8 mouse cellular contexts compared by ENCODE assay signal in the genomic region with DNA sequence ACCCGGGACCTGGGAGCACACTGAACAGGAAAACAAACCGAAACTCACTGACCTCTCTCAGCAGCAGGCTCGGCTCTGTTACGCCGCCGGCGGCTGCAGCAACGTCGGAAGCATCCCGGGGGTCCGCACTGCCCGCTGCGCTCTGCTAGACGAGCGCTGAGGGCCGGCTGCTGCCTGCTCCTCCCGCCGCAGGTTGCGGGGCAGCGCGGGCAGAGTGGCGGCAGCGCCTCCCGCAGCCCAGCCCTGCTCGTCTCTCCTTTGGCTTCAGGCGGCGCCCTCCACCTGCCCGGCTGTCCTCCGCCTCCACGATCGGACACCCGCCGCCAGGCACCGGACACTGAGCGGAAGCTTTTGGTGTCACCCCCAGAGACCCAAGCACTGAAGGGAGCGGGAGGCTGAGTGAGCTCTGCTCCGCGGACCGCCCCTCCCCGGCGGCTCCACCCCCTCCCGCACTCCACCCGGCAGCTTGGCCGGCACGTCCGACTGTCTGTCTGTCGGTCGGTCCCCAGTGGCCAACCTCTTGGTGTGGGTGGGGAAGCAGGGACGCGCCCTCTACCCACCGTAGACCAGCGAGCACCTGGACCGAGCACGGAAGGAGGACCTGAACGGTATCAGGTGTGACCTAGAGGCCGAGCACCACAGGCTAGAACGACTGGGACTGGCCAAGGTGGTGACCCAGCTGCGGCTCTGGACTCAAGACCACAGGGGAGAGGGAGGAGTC. TPM values are rescaled to one million over a fixed set of nuclear protein-coding genes. Genes with fewer than 3 reads are reported as not detected.
DNase-seq lines count a peak whose midpoint lies in the region; ATAC-seq and TF ChIP-seq lines count a peak whose summit lies in the region.

Gene Rnf152, minus strand, starts transcription at position 420 of the 721 bp plus-strand sequence.

- no peaks in the 10 kb centered on the region for H3K36me3 ChIP-seq in embryonic facial prominence, embryonic 13.5 days
- no peaks in the 10 kb centered on the region for H3K36me3 ChIP-seq in heart, embryonic 10.5 days
- no peaks in the 10 kb centered on the region for H3K36me3 ChIP-seq in liver, embryonic 11.5 days (ENCODE audit: control insufficient read depth, insufficient read depth, low read length)
- no peaks in the 10 kb centered on the region for H3K36me3 ChIP-seq in midbrain, postnatal 0 days (ENCODE audit: insufficient read depth, low read length)
- no peaks in the 10 kb centered on the region for H3K36me3 ChIP-seq in stomach, embryonic 15.5 days

- H3K27me3 ChIP-seq in embryonic facial prominence, embryonic 13.5 days: peaks cover 23% of the 10 kb centered on the region
- peaks cover 19% of the 10 kb centered on the region; the same call in 1 of the 2 replicates for H3K27me3 ChIP-seq in heart, embryonic 10.5 days (ENCODE audit: insufficient read depth, poor library complexity, severe bottlenecking)
- peaks cover 24% of the 10 kb centered on the region for H3K27me3 ChIP-seq in liver, embryonic 11.5 days (replicated peaks; ENCODE audit: control insufficient read depth, insufficient read depth, low read length)
- H3K27me3 ChIP-seq in midbrain, postnatal 0 days (ENCODE audit: insufficient read depth, low read length): no peaks in the 10 kb centered on the region
- H3K27me3 ChIP-seq in stomach, embryonic 15.5 days (replicated peaks): no peaks in the 10 kb centered on the region

- WGBS in embryonic facial prominence, embryonic 13.5 days: under 1% methylated on average over 56 of the region's 58 CpGs
- under 1% methylated on average over 52 of the region's 58 CpGs for WGBS in heart, embryonic 10.5 days
- 1% methylated on average over 56 of the region's 58 CpGs for WGBS in liver, embryonic 11.5 days
- under 1% methylated on average over 54 of the region's 58 CpGs for WGBS in midbrain, postnatal 0 days
- WGBS in stomach, embryonic 15.5 days: under 1% methylated on average over 57 of the region's 58 CpGs

- peak within 1 kb of the TSS; percentile 94 for H3K4me2 ChIP-seq in embryonic facial prominence, embryonic 13.5 days
- H3K4me2 ChIP-seq in liver, embryonic 11.5 days: peak within 1 kb of the TSS; percentile 89
- peak within 1 kb of the TSS; percentile 84 for H3K4me2 ChIP-seq in midbrain, postnatal 0 days (ENCODE audit: low read depth, low read length, poor library complexity, severe bottlenecking)
- H3K4me2 ChIP-seq in stomach, embryonic 15.5 days: peak within 1 kb of the TSS; percentile 88

- peak within 1 kb of the TSS; percentile 74 for H3K4me3 ChIP-seq in embryonic facial prominence, embryonic 13.5 days
- peak within 1 kb of the TSS; percentile 75 for H3K4me3 ChIP-seq in heart, embryonic 10.5 days
- H3K4me3 ChIP-seq in liver, embryonic 11.5 days (ENCODE audit: low read depth, low read length): peak within 1 kb of the TSS; percentile 56
- H3K4me3 ChIP-seq in midbrain, postnatal 0 days (ENCODE audit: low read depth, low read length): peak within 1 kb of the TSS; percentile 87
- H3K4me3 ChIP-seq in stomach, embryonic 15.5 days (replicated peaks): peak within 1 kb of the TSS; percentile 71

- ATAC-seq in embryonic facial prominence, embryonic 13.5 days (ENCODE audit: insufficient number of reproducible peaks, insufficient read depth, low FRiP score, low TSS enrichment, low read depth): peak; percentile 71; the same call in 1 of the 2 replicates
- peak; percentile 77 for ATAC-seq in liver, embryonic 11.5 days (replicated peaks; ENCODE audit: low FRiP score)
- ATAC-seq in midbrain, postnatal 0 days (ENCODE audit: low FRiP score): peak; percentile 74
- ATAC-seq in stomach, embryonic 15.5 days (ENCODE audit: insufficient read depth, low FRiP score, low read depth): peak; percentile 67

- peak within 1 kb of the TSS; percentile 76 for H3K9ac ChIP-seq in embryonic facial prominence, embryonic 13.5 days
- peak within 1 kb of the TSS; percentile 2; the same call in 1 of the 2 replicates for H3K9ac ChIP-seq in liver, embryonic 11.5 days (ENCODE audit: low read depth, low read length)
- peak within 1 kb of the TSS; percentile 81 for H3K9ac ChIP-seq in midbrain, postnatal 0 days (replicated peaks; ENCODE audit: low read length, poor library complexity, severe bottlenecking)
- H3K9ac ChIP-seq in stomach, embryonic 15.5 days: peak within 1 kb of the TSS; percentile 59

- no peaks in the 10 kb centered on the region for H3K9me3 ChIP-seq in embryonic facial prominence, embryonic 13.5 days
- no peaks in the 10 kb centered on the region for H3K9me3 ChIP-seq in heart, embryonic 10.5 days
- no peaks in the 10 kb centered on the region for H3K9me3 ChIP-seq in liver, embryonic 11.5 days (ENCODE audit: control insufficient read depth, low read length)
- no peaks in the 10 kb centered on the region for H3K9me3 ChIP-seq in midbrain, postnatal 0 days (ENCODE audit: low read length)
- H3K9me3 ChIP-seq in stomach, embryonic 15.5 days: no peaks in the 10 kb centered on the region

- peaks cover 11% of the 10 kb centered on the region; the same call in 1 of the 2 replicates for H3K4me1 ChIP-seq in embryonic facial prominence, embryonic 13.5 days
- peaks cover 8% of the 10 kb centered on the region; the same call in 1 of the 2 replicates for H3K4me1 ChIP-seq in heart, embryonic 10.5 days
- no peaks in the 10 kb centered on the region for H3K4me1 ChIP-seq in liver, embryonic 11.5 days (replicated peaks; ENCODE audit: control insufficient read depth, insufficient read depth, low read length)
- peaks cover 4% of the 10 kb centered on the region; the same call in 1 of the 2 replicates for H3K4me1 ChIP-seq in midbrain, postnatal 0 days (ENCODE audit: insufficient read depth, low read length)
- H3K4me1 ChIP-seq in stomach, embryonic 15.5 days: 0 out of 2 replicates have a peak, but pooled peaks cover 3% of the 10 kb centered on the region

- no peak within 1 kb of the TSS for H3K27ac ChIP-seq in embryonic facial prominence, embryonic 13.5 days
- peak within 1 kb of the TSS; percentile 54 for H3K27ac ChIP-seq in heart, embryonic 10.5 days
- no peak within 1 kb of the TSS for H3K27ac ChIP-seq in liver, embryonic 11.5 days (ENCODE audit: low read depth, low read length)
- H3K27ac ChIP-seq in midbrain, postnatal 0 days (ENCODE audit: low read depth, low read length): peak within 1 kb of the TSS; percentile 82
- no peak within 1 kb of the TSS for H3K27ac ChIP-seq in stomach, embryonic 15.5 days

- peak; percentile 8 to 17 for DNase-seq in B cell, adult 2 months
- peak; percentile 67 to 81 for DNase-seq in adrenal gland, postnatal 36 days
- DNase-seq in heart, embryonic 10.5 days (ENCODE audit: low spot score): no peak
- peak; percentile 63 to 81 for DNase-seq in kidney, adult 8-10 months
- peak; percentile 53 for DNase-seq in liver, embryonic 11.5 days (ENCODE audit: low spot score)
- DNase-seq in midbrain, postnatal 0 days (ENCODE audit: low spot score): peak; percentile 58

- TF ChIP-seq CTCF in midbrain, postnatal 0 days (IDR thresholded peaks at IDR 0.05): peak; percentile 37; the same call in 1 of the 2 replicates

RNA-seq across cellular contexts. Expression of gene Rnf152, which starts in this region (rescaled TPM):
- total RNA-seq in adrenal gland, postnatal 36 days (2021): 1 to 10 TPM; 2.9 to 3.4 TPM
- 0.87 and 1.00 TPM in 2 replicates for polyA plus RNA-seq in embryonic facial prominence, embryonic 13.5 days (2015; fragmentation: Nextera tagmentation; extraction: Ambion mirVana)
- 0.15 and 0.28 TPM in 2 replicates for polyA plus RNA-seq in heart, embryonic 10.5 days (2016; fragmentation: Nextera tagmentation; extraction: Ambion mirVana)
- polyA plus RNA-seq in liver, embryonic 11.5 days (2014; fragmentation: Nextera tagmentation; extraction: Ambion mirVana): 0.05 and 0.10 TPM in 2 replicates
- 35.5 and 50.8 TPM in 2 replicates for total RNA-seq in midbrain, postnatal 0 days (2014; rRNA removed)
- 19.2 and 21.0 TPM in 2 replicates for polyA plus RNA-seq in midbrain, postnatal 0 days (2015; fragmentation: Nextera tagmentation; extraction: Ambion mirVana)
- polyA plus RNA-seq in stomach, embryonic 15.5 days (2015; fragmentation: Nextera tagmentation; extraction: Ambion mirVana): 1.4 and 2.0 TPM in 2 replicates

Comparison
In these comparisons a context has a peak if more than half of its experiments do, and no peak if none do; other contexts are left out.
1. Peak in ATAC-seq, H3K4me3 ChIP-seq, H3K9ac ChIP-seq and H3K4me2 ChIP-seq in embryonic facial prominence, embryonic 13.5 days; RNA of the gene not detected or under 1 TPM.
2. Peak in DNase-seq, ATAC-seq, H3K4me3 ChIP-seq, H3K9ac ChIP-seq and H3K4me2 ChIP-seq in liver, embryonic 11.5 days; RNA of the gene not detected or under 1 TPM.
3. H3K27ac ChIP-seq: peak in heart, embryonic 10.5 days (single experiment) and midbrain, postnatal 0 days (single experiment); none in embryonic facial prominence, embryonic 13.5 days (single experiment), liver, embryonic 11.5 days (single experiment) and stomach, embryonic 15.5 days (single experiment).
4. H3K9ac ChIP-seq: peak in every context shown above with its lines; median percentile 81 in midbrain, postnatal 0 days; 76 in embryonic facial prominence, embryonic 13.5 days; 59 in stomach, embryonic 15.5 days; 2 in liver, embryonic 11.5 days.
5. Peak in every context shown above with its lines, with median percentiles within 50 percentile points of each other: ATAC-seq, H3K4me2 ChIP-seq and H3K4me3 ChIP-seq.